Mouse (Mus musculus) midbrain, postnatal 0 days (tissue): Measurements from ENCODE around the gene Ddit4. TPM values are rescaled to one million over a fixed set of nuclear protein-coding genes. Genes with fewer than 3 reads are reported as not detected.

ENCODE experiments used
- ATAC-seq: fragments of 200-750 bp; cut with Nextera tagmentation; 2 replicates; pipeline ENCODE4 v1.8.0; 2017; ENCODE audit warnings: moderate number of reproducible peaks, mild to moderate bottlenecking, moderate TSS enrichment, moderate library complexity; ENCODE audit not compliant: low FRiP score
- DNase-seq: peaks from one replicate; pipeline ENCODE4 v3.0.0-alpha.2; 2015; ENCODE audit warnings: low spot score
- H3K27ac ChIP-seq: fragments of 300-500 bp; sonication (generic); 2 replicates; pipeline ENCODE4 v1.5.1; 2014; ENCODE audit warnings: low read depth, mild to moderate bottlenecking, low read length, mixed read lengths
- H3K27me3 ChIP-seq: fragments of 300-500 bp; sonication (generic); 2 replicates; pipeline ENCODE4 v1.6.1; 2014; ENCODE audit warnings: low read length, control low read depth, mixed read lengths; ENCODE audit not compliant: insufficient read depth
- H3K36me3 ChIP-seq: fragments of 300-500 bp; sonication (generic); 2 replicates; pipeline ENCODE4 v1.6.1; 2014; ENCODE audit warnings: low read length, control low read depth, mixed read lengths; ENCODE audit not compliant: insufficient read depth
- H3K4me1 ChIP-seq: fragments of 300-500 bp; sonication (generic); 2 replicates; pipeline ENCODE4 v1.6.1; 2014; ENCODE audit warnings: mild to moderate bottlenecking, control low read depth, antibody characterized with exemption, low read length, mixed read lengths; ENCODE audit not compliant: insufficient read depth
- H3K4me2 ChIP-seq: fragments of 300-500 bp; sonication (generic); 2 replicates; pipeline ENCODE4 v1.6.1; 2014; ENCODE audit warnings: low read depth, mild to moderate bottlenecking, low read length, mixed read lengths; ENCODE audit not compliant: poor library complexity, severe bottlenecking
- H3K4me3 ChIP-seq: fragments of 300-500 bp; sonication (generic); 2 replicates; pipeline ENCODE4 v1.5.1; 2014; ENCODE audit warnings: low read depth, mild to moderate bottlenecking, low read length, moderate library complexity
- H3K9ac ChIP-seq: fragments of 300-500 bp; sonication (generic); replicated peaks from 2 replicates; pipeline ENCODE4 v1.6.1; 2014; ENCODE audit warnings: mild to moderate bottlenecking, low read length, moderate library complexity, mixed read lengths; ENCODE audit not compliant: poor library complexity, severe bottlenecking
- H3K9me3 ChIP-seq: fragments of 300-500 bp; sonication (generic); 2 replicates; pipeline ENCODE4 v1.6.1; 2016; ENCODE audit warnings: low read length, control low read depth
- CTCF ChIP-seq: IDR thresholded peaks from 2 replicates; pipeline ENCODE4 v1.5.1; 2016; ENCODE audit warnings: antibody characterized with exemption, mild to moderate bottlenecking
- WGBS: fragments of 180-500 bp; shearing (Covaris S2); extraction: QIAGEN DNeasy Blood & Tissue Kit; methylation state at CpG from one replicate; pipeline ENCODE4 v1.1.7; 2014; 5-methylcytosine and 5-hydroxymethylcytosine counted together
- polyA plus RNA-seq: library from polyadenylated mRNA; unstranded; fragments of >200 nt; fragmentation: Nextera tagmentation; extraction: Ambion mirVana; gene quantifications from 2 replicates; pipeline ENCODE4 v1.2.1, GENCODE M21; 2015
- total RNA-seq: library from RNA; depleted of rRNA; stranded (reverse); fragments of >200 nt; gene quantifications from 2 replicates; pipeline ENCODE4 v1.2.3, GENCODE M21; 2014

The Ddit4 gene
- total and polyA plus RNA-seq, 2 experiments from 2014 or later, result 43.4 to 57.5 TPM

DNA sequence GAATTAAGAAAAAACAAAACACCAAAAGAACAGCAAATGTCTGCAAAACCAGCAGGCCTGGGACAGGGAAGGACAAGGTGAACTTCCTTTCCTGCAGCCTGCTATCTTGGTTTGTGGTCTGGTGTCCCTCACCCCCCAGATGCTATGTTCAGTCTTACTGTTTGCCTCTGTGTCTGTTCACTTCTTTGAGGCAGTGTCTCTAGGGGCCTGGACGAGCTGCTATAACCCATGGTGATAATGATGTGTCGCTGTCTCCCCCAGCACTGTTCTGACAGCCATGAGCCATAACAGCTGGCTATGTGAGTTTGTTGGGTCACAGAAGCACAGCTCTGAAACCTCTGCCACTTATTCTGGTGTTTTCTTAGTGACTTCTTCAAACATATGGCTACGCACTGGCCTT is 23.2 kb upstream of the Ddit4 start:
- no peaks in the 10 kb centered on the region for H3K9me3 ChIP-seq
- TF ChIP-seq CTCF, result no peak
- H3K27ac ChIP-seq, result peak overlapping the region; percentile 8
- 0 out of 2 replicates have a peak, but pooled peaks cover 9% of the 10 kb centered on the region for H3K4me1 ChIP-seq
- no peak overlapping the region for H3K9ac ChIP-seq
- ATAC-seq, result no peak
- H3K36me3 ChIP-seq, result no peaks in the 10 kb centered on the region
- no peak for DNase-seq
- H3K4me2 ChIP-seq, result no peak overlapping the region
- no peaks in the 10 kb centered on the region for H3K27me3 ChIP-seq
- WGBS, result 58% methylated on average over 3 of the region's 3 CpGs
- no peak overlapping the region for H3K4me3 ChIP-seq

DNA sequence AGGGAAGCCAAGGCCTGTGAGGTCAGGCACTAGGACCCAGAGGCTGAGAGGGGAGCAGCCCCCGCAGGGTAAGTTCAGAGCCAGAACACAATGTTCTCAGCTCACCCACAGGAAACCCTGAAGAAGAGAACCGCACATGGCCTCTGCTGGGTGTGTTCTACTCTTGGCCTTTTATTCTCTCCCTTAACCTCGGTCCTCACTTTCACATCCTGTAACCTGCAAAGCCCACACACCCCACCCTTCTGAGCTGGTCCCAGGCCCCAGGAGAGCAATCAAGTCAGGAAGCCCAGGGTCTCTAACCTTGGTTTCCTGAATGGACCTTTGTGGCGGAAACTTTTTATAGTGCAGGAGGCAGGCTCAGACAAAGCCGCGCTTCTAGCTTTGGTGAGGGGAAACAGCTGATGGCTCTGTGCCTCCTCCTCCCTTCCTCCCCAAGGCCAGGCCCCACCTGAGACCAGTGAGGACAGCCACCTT is 22.6 kb upstream of the Ddit4 start:
- no peak; the same call in 1 of the 2 replicates for ATAC-seq
- H3K4me2 ChIP-seq, result no peak overlapping the region
- 18% methylated on average over 6 of the region's 6 CpGs for WGBS
- H3K9me3 ChIP-seq, result no peaks in the 10 kb centered on the region
- H3K4me1 ChIP-seq, result 0 out of 2 replicates have a peak, but pooled peaks cover 9% of the 10 kb centered on the region
- H3K9ac ChIP-seq, result no peak overlapping the region
- TF ChIP-seq CTCF, result no peak
- H3K36me3 ChIP-seq, result no peaks in the 10 kb centered on the region
- H3K27ac ChIP-seq, result peak overlapping the region; percentile 8; the same call in 1 of the 2 replicates
- DNase-seq, result peak; percentile 51
- H3K4me3 ChIP-seq, result no peak overlapping the region
- no peaks in the 10 kb centered on the region for H3K27me3 ChIP-seq

DNA sequence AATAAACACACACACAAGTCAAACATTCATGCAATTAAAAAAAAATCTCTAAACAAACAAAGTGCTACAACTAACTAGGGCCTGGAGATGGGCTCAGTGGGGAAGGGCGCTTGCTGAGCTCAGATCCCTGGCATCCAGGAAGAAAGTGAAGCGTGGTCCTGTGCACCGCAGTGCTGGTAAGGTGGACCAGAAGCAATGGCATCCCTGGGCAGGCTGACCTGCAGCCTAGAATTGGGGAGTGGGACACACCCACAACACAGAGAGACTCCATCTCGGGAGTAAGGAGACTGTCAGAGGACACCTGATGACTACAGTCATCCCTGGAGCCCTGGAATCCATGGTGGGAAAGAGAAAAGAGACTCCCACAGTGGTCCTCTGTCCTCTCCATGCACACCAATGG is 21.8 kb upstream of the Ddit4 start:
- H3K27ac ChIP-seq, result peak overlapping the region; percentile 4; the same call in 1 of the 2 replicates
- no peaks in the 10 kb centered on the region for H3K9me3 ChIP-seq
- H3K36me3 ChIP-seq, result no peaks in the 10 kb centered on the region
- 0 out of 2 replicates have a peak, but pooled peaks cover 6% of the 10 kb centered on the region for H3K4me1 ChIP-seq
- ATAC-seq (no peak), DNase-seq (no peak)
- WGBS, result 87% methylated on average over 4 of the region's 4 CpGs
- H3K4me2 ChIP-seq, result no peak overlapping the region
- H3K4me3 ChIP-seq, result no peak overlapping the region
- H3K27me3 ChIP-seq, result no peaks in the 10 kb centered on the region
- H3K9ac ChIP-seq, result no peak overlapping the region
- TF ChIP-seq CTCF, result no peak

DNA sequence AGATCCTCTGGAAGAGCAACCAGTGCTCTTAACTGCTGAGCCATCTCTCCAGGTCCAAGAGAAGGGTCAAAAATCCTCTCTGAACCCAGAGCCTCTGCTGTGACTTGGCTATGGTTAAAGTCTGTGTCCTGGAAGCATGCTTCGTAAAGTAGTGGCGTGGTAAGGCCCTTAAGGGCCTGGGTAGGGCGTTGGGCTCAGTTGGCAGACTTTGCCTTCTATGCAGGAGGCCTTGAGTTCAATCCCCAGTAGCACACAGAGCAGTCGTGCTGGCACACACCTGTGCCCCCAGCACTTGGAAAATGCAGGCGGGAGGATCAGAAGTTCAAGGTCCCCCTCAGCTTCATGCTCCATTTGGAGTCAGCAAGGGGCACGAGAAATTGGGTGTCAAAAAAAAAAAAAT is 21.4 kb upstream of the Ddit4 start:
- H3K9me3 ChIP-seq, result no peaks in the 10 kb centered on the region
- ATAC-seq (no peak), DNase-seq (no peak)
- no peak for TF ChIP-seq CTCF
- H3K4me3 ChIP-seq, result no peak overlapping the region
- H3K9ac ChIP-seq, result no peak overlapping the region
- no peaks in the 10 kb centered on the region for H3K36me3 ChIP-seq
- WGBS, result 83% methylated on average over 6 of the region's 6 CpGs
- H3K4me1 ChIP-seq, result 0 out of 2 replicates have a peak, but pooled peaks cover 6% of the 10 kb centered on the region
- H3K4me2 ChIP-seq, result no peak overlapping the region
- no peak overlapping the region; the same call in 1 of the 2 replicates for H3K27ac ChIP-seq
- H3K27me3 ChIP-seq, result no peaks in the 10 kb centered on the region

DNA sequence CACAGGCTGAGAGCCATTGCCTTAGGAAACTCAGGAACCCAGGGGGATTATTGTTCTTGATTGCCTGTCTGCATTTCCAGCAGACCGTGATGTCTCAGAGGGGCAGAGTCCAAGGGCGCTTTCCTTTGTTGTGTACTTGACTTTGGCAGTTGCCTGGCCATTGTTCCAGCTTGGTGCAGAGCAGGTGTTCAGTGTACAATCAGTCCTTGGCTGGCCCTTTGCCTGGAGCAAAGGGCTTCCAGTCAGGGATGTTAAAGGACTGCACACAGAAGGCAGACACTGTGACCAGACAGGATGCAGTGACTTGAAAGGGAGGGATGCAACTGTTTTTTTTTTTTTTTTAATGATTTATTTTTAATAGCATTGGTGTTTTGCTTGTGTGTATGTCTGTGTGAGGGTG is 20.9 kb upstream of the Ddit4 start:
- DNase-seq, result no peak
- H3K4me1 ChIP-seq, result 0 out of 2 replicates have a peak, but pooled peaks cover 6% of the 10 kb centered on the region
- H3K27ac ChIP-seq, result no peak overlapping the region
- no peak overlapping the region for H3K9ac ChIP-seq
- no peak for ATAC-seq
- no peaks in the 10 kb centered on the region for H3K27me3 ChIP-seq
- no peak overlapping the region for H3K4me2 ChIP-seq
- no peak for TF ChIP-seq CTCF
- no peak overlapping the region for H3K4me3 ChIP-seq
- H3K36me3 ChIP-seq, result no peaks in the 10 kb centered on the region
- no peaks in the 10 kb centered on the region for H3K9me3 ChIP-seq
- WGBS, result 46% methylated on average over 2 of the region's 2 CpGs

DNA sequence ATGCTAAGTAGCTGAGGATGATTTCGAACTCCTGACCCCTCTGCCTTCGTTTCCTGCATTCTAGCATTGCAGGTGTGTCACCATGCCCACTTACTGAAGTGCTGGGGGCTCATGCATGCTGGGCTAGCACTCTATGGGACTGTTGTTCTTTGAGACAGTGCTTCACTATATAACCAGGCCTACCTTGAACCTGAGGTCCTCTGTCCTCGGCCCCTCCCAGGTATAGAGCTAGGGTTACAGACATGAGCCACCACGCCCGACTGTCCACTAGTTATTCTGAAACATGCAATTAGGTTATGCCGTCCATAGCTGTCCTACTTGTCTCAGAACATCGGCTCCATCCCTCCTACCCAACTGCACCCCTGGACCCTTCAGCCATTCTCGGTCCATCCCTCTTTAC is 20.2 kb upstream of the Ddit4 start:
- Histone ChIP-seq H3K36me3 (no peaks in the 10 kb centered on the region), H3K4me1 (0 out of 2 replicates have a peak, but pooled peaks cover 6% of the 10 kb centered on the region), H3K4me3 (no peak overlapping the region), H3K27ac (no peak overlapping the region), H3K9me3 (no peaks in the 10 kb centered on the region), H3K4me2 (no peak overlapping the region), H3K9ac (no peak overlapping the region), H3K27me3 (no peaks in the 10 kb centered on the region)
- no peak for ATAC-seq
- no peak for TF ChIP-seq CTCF
- WGBS, result 95% methylated on average over 8 of the region's 8 CpGs
- no peak for DNase-seq
